Mouse (Mus musculus): ENCODE results near the gene Carmil3.

The Carmil3 gene

GRCm38 (mm10) chr14:55495509-55496240 lies 5.2 kb downstream of the Carmil3 start:
- DNase-seq (ENCODE audit: low spot score) = no peak

GRCm38 (mm10) chr14:55496761-55497448 lies 6.5 kb downstream of the Carmil3 start:
- no peak for DNase-seq (ENCODE audit: low spot score)

- DNase-seq (ENCODE audit: low spot score) = no peak
Measured at GRCm38 (mm10) chr14:55497449-55497821, 7.0 kb downstream of the Carmil3 start.

GRCm38 (mm10) chr14:55505612-55506011 lies 15.2 kb downstream of the Carmil3 start:
- DNase-seq (ENCODE audit: low spot score) = no peak

- DNase-seq (ENCODE audit: low spot score) = no peak
Measured at GRCm38 (mm10) chr14:55507801-55508200, 17.4 kb downstream of the Carmil3 start.

- DNase-seq (ENCODE audit: low spot score) = no peak
Measured at GRCm38 (mm10) chr14:55509540-55509939, 19.1 kb downstream of the Carmil3 start.

- no peak for DNase-seq (ENCODE audit: low spot score)
Measured at GRCm38 (mm10) chr14:55510125-55510731, 19.8 kb downstream of the Carmil3 start, which contains the start of gene Cpne6. Gene Cpne6 (plus strand): TSS chr14:55510445.

- DNase-seq (ENCODE audit: low spot score) = no peak
Measured at GRCm38 (mm10) chr14:55511037-55511436, 20.6 kb downstream of the Carmil3 start.

GRCm38 (mm10) chr14:55513927-55514326 lies 23.5 kb downstream of the Carmil3 start:
- DNase-seq (ENCODE audit: low spot score) = no peak

- no peak for DNase-seq (ENCODE audit: low spot score)
Measured at GRCm38 (mm10) chr14:55515846-55516245, 25.4 kb downstream of the Carmil3 start.

GRCm38 (mm10) chr14:55518897-55519296 lies 28.4 kb downstream of the Carmil3 start:
- no peak for DNase-seq (ENCODE audit: low spot score)

- no peak for DNase-seq (ENCODE audit: low spot score)
Measured at GRCm38 (mm10) chr14:55519604-55520003, 29.2 kb downstream of the Carmil3 start.

- DNase-seq (ENCODE audit: low spot score) = no peak
Measured at GRCm38 (mm10) chr14:55520451-55521361, 30.3 kb downstream of the Carmil3 start.

- no peak for DNase-seq (ENCODE audit: low spot score)
Measured at GRCm38 (mm10) chr14:55524062-55524461, 33.6 kb downstream of the Carmil3 start.

GRCm38 (mm10) chr14:55524785-55525184 lies 34.3 kb downstream of the Carmil3 start, which contains the start of gene Nrl:
Gene Nrl (minus strand): TSS chr14:55524981.
- DNase-seq (ENCODE audit: low spot score) = no peak

GRCm38 (mm10) chr14:55526674-55527073 lies 36.2 kb downstream of the Carmil3 start:
- no peak for DNase-seq (ENCODE audit: low spot score)

GRCm38 (mm10) chr14:55527940-55528339 lies 37.5 kb downstream of the Carmil3 start:
- no peak for DNase-seq (ENCODE audit: low spot score)

GRCm38 (mm10) chr14:55536116-55536745 lies 45.8 kb downstream of the Carmil3 start:
- no peak for DNase-seq (ENCODE audit: low spot score)

- no peak for DNase-seq (ENCODE audit: low spot score)
Measured at GRCm38 (mm10) chr14:55540067-55540786, 49.8 kb downstream of the Carmil3 start, which contains the start of gene Pck2. Gene Pck2 (plus strand): TSS chr14:55540266.

GRCm38 (mm10) chr14:55540787-55541321 lies 50.4 kb downstream of the Carmil3 start:
- DNase-seq (ENCODE audit: low spot score) = no peak

All from layer of hippocampus, adult 9-10 months (tissue).